Mouse (Mus musculus) bone marrow, adult 2 months (tissue): ENCODE measurements at regions not wholly inside any gene's neighbourhood (a gene's known extent, or its start where the extent isn't known, plus 50 kb on each side); places are given as distances from the start of the nearest gene placed in this dataset.

Source experiments
- H3K27ac ChIP-seq: fragments of 200-500 bp; 2 replicates; pipeline ENCODE4 v1.5.1; 2012; ENCODE audit warnings: low read depth, mild to moderate bottlenecking, control low read depth, inconsistent platforms, low read length; ENCODE audit not compliant: control insufficient read depth, poor library complexity, insufficient read depth
- H3K4me1 ChIP-seq: fragments of 200-500 bp; 2 replicates; pipeline ENCODE4 v1.6.1; 2011; ENCODE audit warnings: low read length; ENCODE audit not compliant: control insufficient read depth, insufficient read depth
- H3K4me3 ChIP-seq: fragments of 200-500 bp; replicated peaks from 2 replicates; pipeline ENCODE3; 2011; ENCODE audit warnings: mild to moderate bottlenecking, low read depth, low read length, control low read depth; ENCODE audit not compliant: control insufficient read depth
- CTCF ChIP-seq: fragments of 200-500 bp; IDR thresholded peaks from 2 replicates; pipeline ENCODE4 v1.5.1; 2011; ENCODE audit warnings: low read length, control low read depth; ENCODE audit not compliant: control insufficient read depth, insufficient read depth
- POLR2A ChIP-seq: fragments of 200-500 bp; IDR thresholded peaks from 2 replicates; pipeline ENCODE4 v1.6.1; 2011; ENCODE audit warnings: low read depth, mild to moderate bottlenecking, control low read depth, low read length, borderline replicate concordance; ENCODE audit not compliant: control insufficient read depth
- WGBS: fragments of 180-500 bp; shearing (Covaris S2); methylation state at CpG from one replicate; pipeline ENCODE4 v1.1.7; 2018; 5-methylcytosine and 5-hydroxymethylcytosine counted together

DNA sequence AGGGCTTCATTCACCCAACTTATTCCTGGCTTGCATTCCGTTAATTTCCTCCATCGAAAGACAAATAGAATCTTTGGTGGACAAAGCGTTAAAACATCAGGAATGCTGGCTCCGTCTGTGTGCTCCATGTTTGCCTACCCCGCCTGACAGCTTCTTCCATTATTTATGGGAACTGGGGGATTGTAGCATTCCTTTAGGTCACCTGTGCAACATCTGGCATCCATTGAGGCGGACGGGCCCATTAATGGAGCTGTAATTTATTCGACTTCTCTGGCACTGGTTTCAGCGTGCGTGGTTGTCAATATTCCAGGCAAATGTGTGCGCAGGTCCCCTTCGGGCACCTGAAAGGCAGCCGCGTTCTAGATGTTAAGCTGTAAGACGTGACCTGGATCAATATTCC, 196.9 kb downstream of the Thbs2 start:
- H3K4me3 ChIP-seq: no peak overlapping the region
- TF ChIP-seq POLR2A: no peak
- TF ChIP-seq CTCF: no peak
- no peak overlapping the region for H3K27ac ChIP-seq
- 84% methylated on average over 15 of the region's 15 CpGs for WGBS
- H3K4me1 ChIP-seq: no peaks in the 10 kb centered on the region

DNA sequence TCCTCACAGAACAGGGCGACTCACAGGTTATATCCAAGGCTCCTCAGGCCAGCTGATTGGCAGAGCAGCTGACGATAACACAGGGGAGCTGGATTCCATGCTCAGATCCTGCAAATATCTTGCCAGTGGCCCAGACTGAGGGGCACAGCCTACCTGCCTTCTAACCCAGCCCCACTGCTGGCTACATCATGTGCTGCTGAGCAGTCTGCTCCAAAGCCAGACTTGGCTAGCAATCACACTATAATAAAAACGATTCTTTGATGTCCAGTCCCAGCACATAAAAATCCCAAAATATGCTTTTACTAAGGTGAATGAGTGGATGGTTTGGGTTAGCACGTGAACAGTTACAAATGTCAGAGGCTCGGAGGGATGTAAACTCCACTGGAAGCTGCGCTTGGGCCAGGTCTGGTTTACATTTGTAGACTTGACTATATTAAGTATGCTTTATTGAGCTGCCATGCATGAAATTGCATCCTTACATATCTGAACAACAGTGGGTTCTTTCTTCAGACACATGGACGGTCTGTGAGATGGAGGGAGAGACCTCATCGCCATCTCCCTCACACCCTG, 200.2 kb downstream of the Thbs2 start:
- WGBS: 80% methylated on average over 8 of the region's 8 CpGs
- Histone ChIP-seq H3K4me1 (no peaks in the 10 kb centered on the region), H3K4me3 (no peak overlapping the region), H3K27ac (no peak overlapping the region)
- TF ChIP-seq CTCF: no peak

DNA sequence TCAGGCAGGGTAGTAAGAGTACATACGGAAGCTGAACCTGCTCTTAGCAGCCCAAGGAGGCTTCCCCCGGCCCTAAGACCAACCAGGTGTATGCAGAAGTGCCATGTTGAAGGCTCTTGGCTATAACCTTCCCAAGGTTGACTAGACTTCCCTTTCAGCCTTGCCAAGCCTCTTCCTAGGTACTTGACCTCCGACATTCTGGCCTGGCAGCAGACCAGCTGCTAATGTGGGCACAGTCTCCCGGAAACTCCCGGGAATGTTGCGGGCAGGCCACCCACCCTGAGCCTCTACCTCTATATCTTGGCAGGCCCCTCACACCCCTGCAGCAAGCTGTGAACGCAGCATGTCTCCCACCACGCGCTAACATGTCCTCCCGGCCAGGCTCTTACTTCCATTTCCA, 201.1 kb downstream of the Thbs2 start:
- no peak overlapping the region for H3K27ac ChIP-seq
- no peak for TF ChIP-seq POLR2A
- no peak for TF ChIP-seq CTCF
- no peak overlapping the region for H3K4me3 ChIP-seq
- H3K4me1 ChIP-seq: no peaks in the 10 kb centered on the region
- 78% methylated on average over 10 of the region's 10 CpGs for WGBS

DNA sequence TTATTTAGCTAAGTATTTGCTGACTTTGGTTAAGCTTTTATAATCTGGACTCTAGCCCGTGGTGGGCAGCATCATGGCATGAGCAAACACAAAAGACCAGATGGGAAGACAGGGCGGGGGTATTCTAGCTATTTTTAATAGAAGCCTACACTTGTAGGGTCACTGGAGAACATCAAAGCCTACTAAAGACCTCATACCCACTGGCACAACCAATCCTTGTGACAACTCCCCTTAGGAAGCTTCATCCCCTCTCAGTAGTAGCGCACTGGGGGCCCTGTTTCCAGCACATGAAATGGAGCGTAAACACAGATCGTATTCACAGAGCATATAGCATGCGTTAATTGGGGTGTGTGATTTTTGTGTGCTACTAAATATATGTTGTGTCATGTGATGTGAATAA, 202.4 kb downstream of the Smoc2 start:
- TF ChIP-seq POLR2A (no peak), CTCF (no peak)

DNA sequence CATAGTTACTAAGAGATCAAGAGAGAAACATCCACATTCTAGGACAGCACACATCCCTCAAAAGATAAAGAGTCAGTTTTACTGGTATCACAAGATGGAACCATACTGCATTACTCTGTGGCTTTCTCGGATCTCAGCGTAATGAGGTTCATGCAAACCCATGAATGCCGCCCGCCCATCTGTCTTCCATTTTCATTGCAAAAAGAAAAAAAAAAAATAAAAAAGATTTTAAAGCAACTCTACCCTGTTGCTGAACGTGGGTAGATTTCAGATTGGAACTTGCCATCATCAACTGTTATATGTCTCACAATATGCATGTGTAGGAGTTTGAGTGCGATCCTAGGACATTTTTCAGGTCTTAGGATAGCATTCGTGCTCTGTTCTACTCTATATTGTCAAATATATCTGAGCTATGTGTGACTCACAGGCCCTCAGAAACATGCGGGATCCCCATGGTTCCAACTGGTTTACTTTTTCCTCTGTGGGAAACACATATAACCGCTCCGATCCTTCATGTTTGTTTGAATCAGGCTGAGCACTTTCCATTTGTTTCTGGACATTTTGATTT, 199.7 kb downstream of the Smoc2 start:
- Histone ChIP-seq H3K4me1 (no peaks in the 10 kb centered on the region), H3K27ac (no peak overlapping the region), H3K4me3 (no peak overlapping the region)
- no peak for TF ChIP-seq CTCF
- no peak for TF ChIP-seq POLR2A
- WGBS: 86% methylated on average over 10 of the region's 10 CpGs

More for the DNA sequence above, 202.4 kb downstream of the Smoc2 start:
- WGBS: 80% methylated on average over 6 of the region's 6 CpGs
- Histone ChIP-seq H3K4me1 (no peaks in the 10 kb centered on the region), H3K27ac (no peak overlapping the region), H3K4me3 (no peak overlapping the region)

DNA sequence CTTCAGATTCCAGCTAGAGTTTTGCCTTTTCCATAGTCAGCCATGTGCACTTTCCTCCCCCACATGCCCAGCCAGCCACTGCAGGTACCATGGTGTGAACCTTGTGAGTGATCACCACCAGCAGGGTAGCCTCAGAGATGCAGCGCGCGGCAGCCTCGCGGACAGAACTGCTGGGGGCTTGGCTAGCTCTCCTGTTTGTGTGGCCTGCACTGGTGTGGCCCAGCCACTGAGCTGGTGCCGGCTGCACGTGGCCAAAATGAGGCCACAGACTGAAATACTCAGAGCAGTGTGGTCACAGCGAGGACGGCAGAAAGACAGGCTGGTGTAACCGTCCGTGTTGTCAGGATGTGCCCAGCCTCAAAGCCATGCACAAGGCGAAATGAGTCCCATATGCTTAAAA, 197.4 kb downstream of the Smoc2 start:
- 81% methylated on average over 12 of the region's 12 CpGs for WGBS
- TF ChIP-seq CTCF: no peak
- no peak for TF ChIP-seq POLR2A
- Histone ChIP-seq H3K27ac (no peak overlapping the region), H3K4me3 (no peak overlapping the region), H3K4me1 (no peaks in the 10 kb centered on the region)

DNA sequence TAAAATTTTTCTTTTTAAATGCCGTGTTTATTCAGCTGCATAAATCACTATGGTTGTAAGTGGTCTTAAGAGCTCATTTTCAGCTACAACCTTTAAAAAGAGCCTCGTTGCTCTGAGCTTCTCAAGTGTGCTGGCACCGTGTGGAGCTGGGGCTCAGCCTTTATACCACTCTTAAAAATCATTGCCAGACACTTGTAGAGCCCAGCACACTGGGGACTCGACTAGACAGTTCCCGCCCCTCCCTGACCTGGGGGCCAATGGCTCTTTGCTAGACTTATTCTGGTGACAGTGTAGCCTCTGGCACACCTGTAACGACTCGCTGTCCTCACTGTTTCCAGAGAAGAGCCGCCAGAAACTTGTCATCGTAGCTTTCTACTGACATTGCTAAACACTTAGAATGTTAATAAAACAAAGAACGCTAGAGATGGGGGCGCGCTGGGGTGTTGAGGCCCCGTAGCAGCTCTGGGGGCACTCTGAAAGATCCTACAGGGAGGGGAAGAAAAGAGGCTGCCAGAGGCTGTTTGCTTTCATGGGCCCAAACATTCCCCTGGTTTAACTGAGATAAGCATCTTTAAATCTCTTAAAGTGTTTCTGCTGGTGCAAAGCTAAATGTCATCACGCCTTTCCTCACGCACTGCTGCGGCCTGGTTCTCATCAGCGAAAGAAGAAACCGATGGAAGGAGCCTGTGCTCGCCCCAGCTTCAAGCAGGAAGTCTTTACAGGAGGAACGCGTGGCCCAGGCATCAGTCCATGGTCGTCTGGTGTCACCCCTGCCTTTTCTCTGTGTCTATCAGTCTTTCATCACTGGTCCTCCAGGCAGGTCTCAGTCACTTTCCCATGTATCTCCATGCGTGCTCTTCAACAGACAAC, 196.7 kb downstream of the Smoc2 start:
- H3K4me1 ChIP-seq: no peaks in the 10 kb centered on the region
- H3K4me3 ChIP-seq: no peak overlapping the region
- TF ChIP-seq CTCF: no peak
- no peak for TF ChIP-seq POLR2A
- WGBS: 29% methylated on average over 23 of the region's 23 CpGs
- no peak overlapping the region for H3K27ac ChIP-seq

DNA sequence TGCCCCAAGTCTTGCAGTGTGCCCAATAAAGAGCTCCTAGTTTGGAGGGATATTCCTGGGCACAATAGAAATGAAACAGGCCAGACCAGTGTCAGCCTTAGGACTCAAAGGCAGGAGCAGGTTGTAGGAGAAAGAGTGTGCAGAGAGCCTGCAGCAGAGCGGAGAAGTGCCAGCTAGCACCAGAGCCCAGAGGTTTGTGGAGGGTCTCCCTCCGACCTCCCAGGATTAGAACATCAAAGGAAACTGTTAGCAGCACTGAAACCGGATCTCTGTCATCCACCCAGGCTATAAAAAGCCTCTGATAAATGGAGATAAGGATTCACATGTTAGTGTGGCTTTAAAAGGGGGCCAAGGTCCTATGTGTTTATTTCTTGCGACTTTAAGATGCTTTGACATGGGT, 196.0 kb downstream of the Smoc2 start:
- WGBS: 22% methylated on average over 4 of the region's 4 CpGs
- TF ChIP-seq POLR2A (no peak), CTCF (no peak)
- Histone ChIP-seq H3K4me3 (no peak overlapping the region), H3K27ac (no peak overlapping the region), H3K4me1 (no peaks in the 10 kb centered on the region)
